Mouse (Mus musculus) forebrain, postnatal 0 days (tissue): ENCODE measurements around the gene Nbea. TPM values are rescaled to one million over a fixed set of nuclear protein-coding genes. Genes with fewer than 3 reads are reported as not detected.

Experiments
- ATAC-seq: fragments of 200-750 bp; cut with Nextera tagmentation; 2 replicates; pipeline ENCODE4 v1.8.0; 2017; ENCODE audit warnings: mild to moderate bottlenecking, moderate library complexity
- DNase-seq: peaks from one replicate; pipeline ENCODE4 v3.0.0-alpha.2; 2015
- H3K27ac ChIP-seq: fragments of 300-500 bp; sonication (generic); 2 replicates; pipeline ENCODE4 v1.5.1; 2014; ENCODE audit warnings: low read depth, mild to moderate bottlenecking, antibody characterized with exemption, low read length, moderate library complexity, mixed read lengths
- H3K27me3 ChIP-seq: fragments of 300-500 bp; sonication (generic); 2 replicates; pipeline ENCODE4 v1.6.1; 2014; ENCODE audit warnings: mild to moderate bottlenecking, low read length, mixed read lengths; ENCODE audit not compliant: insufficient read depth
- H3K36me3 ChIP-seq: fragments of 300-500 bp; sonication (generic); 2 replicates; pipeline ENCODE4 v1.6.1; 2014; ENCODE audit warnings: mild to moderate bottlenecking, moderate library complexity; ENCODE audit not compliant: insufficient read depth
- H3K4me1 ChIP-seq: fragments of 300-500 bp; sonication (generic); 2 replicates; pipeline ENCODE4 v1.6.1; 2014; ENCODE audit warnings: antibody characterized with exemption; ENCODE audit not compliant: insufficient read depth
- H3K4me2 ChIP-seq: fragments of 300-500 bp; sonication (generic); 2 replicates; pipeline ENCODE4 v1.6.1; 2014; ENCODE audit warnings: low read depth, mild to moderate bottlenecking, moderate library complexity
- H3K4me3 ChIP-seq: fragments of 300-500 bp; sonication (generic); 2 replicates; pipeline ENCODE4 v1.5.1; 2014; ENCODE audit warnings: low read depth, low read length, mixed read lengths
- H3K9ac ChIP-seq: fragments of 300-500 bp; sonication (generic); 2 replicates; pipeline ENCODE4 v1.6.1; 2014; ENCODE audit warnings: mild to moderate bottlenecking
- H3K9me3 ChIP-seq: fragments of 300-500 bp; sonication (generic); 2 replicates; pipeline ENCODE4 v1.6.1; 2016; ENCODE audit warnings: low read length
- CTCF ChIP-seq: sonication (generic); IDR thresholded peaks from 2 replicates; pipeline ENCODE4 v1.5.1; 2016; ENCODE audit warnings: antibody characterized with exemption, control low read depth, low read depth
- WGBS: fragments of 180-500 bp; shearing (Covaris S2); extraction: QIAGEN DNeasy Blood & Tissue Kit; methylation state at CpG from one replicate; pipeline ENCODE4 v1.1.7; 2014; 5-methylcytosine and 5-hydroxymethylcytosine counted together
- polyA plus RNA-seq: library from polyadenylated mRNA; unstranded; fragments of >200 nt; fragmentation: Nextera tagmentation; extraction: Ambion mirVana; gene quantifications from 2 replicates; pipeline ENCODE4 v1.2.1, GENCODE M21; 2015
- total RNA-seq: library from RNA; depleted of rRNA; stranded (reverse); fragments of >200 nt; gene quantifications from 2 replicates; pipeline ENCODE4 v1.2.3, GENCODE M21; 2014

Gene Nbea
- total and polyA plus RNA-seq, 2 experiments from 2014 or later: 42.3 to 198 TPM

DNA sequence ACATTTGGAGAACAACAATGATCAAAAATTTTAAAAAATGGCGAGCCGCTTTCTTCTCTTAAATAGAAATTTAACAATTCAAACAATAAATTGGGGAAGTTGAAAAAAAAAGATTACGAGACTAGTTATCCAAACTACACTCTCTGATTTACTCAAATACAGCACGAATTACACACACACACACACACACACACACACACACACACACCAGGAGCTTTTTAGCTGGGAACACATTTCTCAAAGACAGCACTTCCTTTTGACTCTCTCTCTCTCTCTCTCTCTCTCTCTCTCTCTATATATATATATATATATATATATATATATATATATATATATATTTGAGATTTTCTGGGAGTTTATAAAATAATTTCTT, 395.3 kb downstream of the Nbea start:
- no peak for TF ChIP-seq CTCF
- Histone ChIP-seq H3K4me3 (no peak overlapping the region), H3K9ac (no peak overlapping the region), H3K4me2 (no peak overlapping the region; the same call in 1 of the 2 replicates), H3K27ac (no peak overlapping the region), H3K27me3 (peaks cover 15% of the 10 kb centered on the region), H3K4me1 (peaks cover 3% of the 10 kb centered on the region; the same call in 1 of the 2 replicates), H3K9me3 (no peaks in the 10 kb centered on the region), H3K36me3 (peaks cover 6% of the 10 kb centered on the region; the same call in 1 of the 2 replicates)
- 30% methylated on average over 4 of the region's 4 CpGs for WGBS
- no peak for ATAC-seq
- peak; percentile 23 for DNase-seq

- TF ChIP-seq CTCF: no peak
- H3K9me3 ChIP-seq: no peaks in the 10 kb centered on the region
- ATAC-seq: peak; percentile 66
- peak overlapping the region; percentile 40 for H3K9ac ChIP-seq
- peaks cover 18% of the 10 kb centered on the region for H3K27me3 ChIP-seq
- H3K4me1 ChIP-seq: peaks cover 3% of the 10 kb centered on the region; the same call in 1 of the 2 replicates
- peaks cover 10% of the 10 kb centered on the region; the same call in 1 of the 2 replicates for H3K36me3 ChIP-seq
- H3K27ac ChIP-seq: no peak overlapping the region
- H3K4me2 ChIP-seq: peak overlapping the region; percentile 44
- H3K4me3 ChIP-seq: peak overlapping the region; percentile 30
- DNase-seq: no peak
- 8% methylated on average over 54 of the region's 54 CpGs for WGBS
Measured at GRCm38 (mm10) chr3:55787487-55788213, 395.9 kb downstream of the Nbea start.

- Histone ChIP-seq H3K27me3 (peaks cover 23% of the 10 kb centered on the region), H3K4me3 (peak overlapping the region; percentile 30), H3K27ac (no peak overlapping the region), H3K4me2 (peak overlapping the region; percentile 44), H3K36me3 (peaks cover 11% of the 10 kb centered on the region; the same call in 1 of the 2 replicates), H3K9me3 (no peaks in the 10 kb centered on the region), H3K4me1 (peaks cover 3% of the 10 kb centered on the region; the same call in 1 of the 2 replicates), H3K9ac (peak overlapping the region; percentile 40; the same call in 1 of the 2 replicates)
- ATAC-seq: no peak
- DNase-seq: peak; percentile 65
- WGBS: 37% methylated on average over 17 of the region's 17 CpGs
- no peak for TF ChIP-seq CTCF
Measured at GRCm38 (mm10) chr3:55786835-55787486, 396.5 kb downstream of the Nbea start.

- H3K27ac ChIP-seq: no peak overlapping the region
- 42% methylated on average over 3 of the region's 3 CpGs for WGBS
- peak; percentile 38 for DNase-seq
- peaks cover 3% of the 10 kb centered on the region; the same call in 1 of the 2 replicates for H3K4me1 ChIP-seq
- peaks cover 11% of the 10 kb centered on the region; the same call in 1 of the 2 replicates for H3K36me3 ChIP-seq
- no peak for ATAC-seq
- no peak overlapping the region for H3K9ac ChIP-seq
- H3K27me3 ChIP-seq: peaks cover 30% of the 10 kb centered on the region
- H3K4me3 ChIP-seq: no peak overlapping the region
- TF ChIP-seq CTCF: no peak
- H3K4me2 ChIP-seq: no peak overlapping the region
- no peaks in the 10 kb centered on the region for H3K9me3 ChIP-seq
Measured at GRCm38 (mm10) chr3:55785981-55786725, 397.3 kb downstream of the Nbea start.

GRCm38 (mm10) chr3:55785266-55785980, 398.1 kb downstream of the Nbea start:
- Histone ChIP-seq H3K27me3 (peaks cover 30% of the 10 kb centered on the region), H3K36me3 (peaks cover 11% of the 10 kb centered on the region; the same call in 1 of the 2 replicates), H3K9me3 (no peaks in the 10 kb centered on the region), H3K4me1 (peaks cover 3% of the 10 kb centered on the region; the same call in 1 of the 2 replicates), H3K4me2 (no peak overlapping the region), H3K4me3 (no peak overlapping the region), H3K27ac (no peak overlapping the region), H3K9ac (no peak overlapping the region)
- WGBS: 73% methylated on average over 4 of the region's 4 CpGs
- peak; percentile 14 for DNase-seq
- no peak for TF ChIP-seq CTCF
- ATAC-seq: no peak

- Histone ChIP-seq H3K9ac (no peak overlapping the region), H3K36me3 (peaks cover 11% of the 10 kb centered on the region; the same call in 1 of the 2 replicates), H3K27me3 (peaks cover 29% of the 10 kb centered on the region), H3K4me1 (peaks cover 3% of the 10 kb centered on the region; the same call in 1 of the 2 replicates), H3K27ac (no peak overlapping the region), H3K4me3 (no peak overlapping the region; the same call in 1 of the 2 replicates), H3K9me3 (no peaks in the 10 kb centered on the region), H3K4me2 (no peak overlapping the region)
- WGBS: 45% methylated on average over 7 of the region's 7 CpGs
- ATAC-seq: no peak
- DNase-seq: no peak
- TF ChIP-seq CTCF: no peak
Measured at GRCm38 (mm10) chr3:55784101-55784500, 399.4 kb downstream of the Nbea start.
